Mouse (Mus musculus) monocyte, adult 5-6 weeks (primary cell): ENCODE measurements at regions not wholly inside any gene's neighbourhood (a gene's known extent, or its start where the extent isn't known, plus 50 kb on each side); places are given as distances from the start of the nearest gene placed in this dataset.
"Not testable (repeated sequence)": the region's sequence is repeated elsewhere in the genome, so short reads cannot be mapped to it uniquely, and the experiment has no call there.

Experiments
- ATAC-seq: fragments of 153-309, 156-312 bp; replicated peaks from 2 replicates; pipeline ENCODE4 v1.8.0; 2017; ENCODE audit warnings: mild to moderate bottlenecking; ENCODE audit not compliant: low TSS enrichment, insufficient number of reproducible peaks, severe bottlenecking, poor library complexity, low FRiP score

DNA sequence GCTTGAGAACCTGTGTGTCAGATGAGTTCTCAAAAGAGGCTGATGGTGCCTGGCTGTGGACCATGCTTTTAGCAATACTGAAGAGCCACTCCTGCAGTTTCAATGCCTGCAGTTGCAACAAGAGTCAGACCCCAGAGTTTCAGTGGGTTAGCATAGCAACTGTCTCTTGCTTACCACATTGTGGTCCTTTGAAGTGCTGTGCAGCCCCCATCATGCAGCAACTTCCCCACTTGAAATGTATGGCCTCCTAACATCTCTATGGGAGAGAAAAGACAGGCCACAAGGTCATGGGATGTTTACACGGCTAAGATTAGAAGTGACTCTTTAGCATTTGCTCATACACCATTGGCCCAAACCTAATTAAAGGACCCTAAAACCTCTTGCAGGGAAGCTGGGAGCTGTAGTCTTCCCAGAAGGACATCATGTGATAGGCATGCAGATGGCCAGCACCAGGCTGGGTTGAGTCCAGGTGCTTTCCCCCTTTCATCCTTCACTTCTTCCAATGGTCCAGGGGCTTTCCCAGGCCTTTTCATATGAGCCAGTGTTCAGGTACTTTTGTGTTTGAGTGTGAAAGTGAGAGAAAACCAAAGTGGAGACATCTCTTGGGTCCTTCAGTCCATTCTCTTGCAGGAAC is 1351.2 kb upstream of the A1bg start:
- no peak for ATAC-seq

GRCm38 (mm10) chr15:62272755-62273154 is 1349.9 kb upstream of the A1bg start:
- no peak for ATAC-seq

DNA sequence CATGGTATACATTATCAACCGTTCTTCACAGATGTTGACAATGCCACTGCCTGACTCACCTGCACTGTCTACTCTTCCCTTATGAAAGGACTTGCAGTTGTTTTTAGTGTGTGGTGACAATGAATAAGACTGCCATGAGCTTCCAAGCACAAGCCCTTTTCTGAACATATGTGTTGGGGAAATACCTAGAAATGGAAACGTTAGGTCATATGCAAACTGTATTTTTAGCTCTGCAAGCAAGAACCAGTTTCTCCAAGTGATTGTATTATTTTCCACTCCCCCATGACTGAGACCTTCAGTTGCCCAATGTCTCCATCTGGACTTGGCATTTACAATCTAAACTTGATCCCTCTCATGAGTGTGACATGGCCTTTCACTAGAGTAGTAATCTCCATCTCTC is 1348.6 kb upstream of the A1bg start:
- ATAC-seq = no peak

DNA sequence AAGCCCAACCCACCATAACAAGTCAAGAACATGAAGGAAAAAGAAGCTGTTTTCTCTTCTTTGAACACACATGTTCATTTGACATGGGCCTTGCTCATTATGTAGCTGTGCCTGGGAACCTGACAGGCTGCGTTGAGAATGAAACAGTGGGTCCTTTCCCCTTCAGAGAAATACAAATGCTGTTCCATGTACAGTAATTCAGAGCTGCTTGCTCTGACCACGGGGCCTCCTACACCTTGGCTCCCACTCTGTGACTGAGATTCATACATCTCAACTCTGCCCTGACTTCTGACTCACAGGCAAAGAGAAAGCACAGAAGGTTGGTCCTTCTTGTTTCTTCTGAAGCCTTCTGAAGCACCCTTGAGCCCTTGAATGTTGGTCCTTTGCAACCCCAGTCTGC is 1345.4 kb upstream of the A1bg start:
- ATAC-seq = no peak

GRCm38 (mm10) chr15:62267536-62267935 is 1344.7 kb upstream of the A1bg start:
- ATAC-seq = no peak

DNA sequence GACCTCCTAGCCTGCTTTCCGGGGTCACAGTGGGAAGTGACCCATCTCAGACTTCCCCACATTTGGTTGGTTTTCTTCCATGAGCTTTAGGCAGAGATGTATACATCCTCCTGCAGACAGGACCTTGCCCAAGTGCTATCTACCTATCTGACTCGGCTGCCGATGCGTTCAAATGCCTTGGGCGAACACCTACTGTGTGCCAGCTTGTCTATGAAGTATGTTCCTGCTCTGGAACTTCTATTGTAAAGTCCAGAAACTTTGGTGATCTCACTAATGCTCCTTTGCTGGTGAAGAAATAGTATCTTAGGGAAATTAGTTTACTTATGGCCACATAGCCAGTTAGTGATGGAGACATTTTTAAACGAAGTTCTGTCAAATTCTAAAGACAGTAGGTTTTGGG is 1343.2 kb upstream of the A1bg start:
- no peak for ATAC-seq

DNA sequence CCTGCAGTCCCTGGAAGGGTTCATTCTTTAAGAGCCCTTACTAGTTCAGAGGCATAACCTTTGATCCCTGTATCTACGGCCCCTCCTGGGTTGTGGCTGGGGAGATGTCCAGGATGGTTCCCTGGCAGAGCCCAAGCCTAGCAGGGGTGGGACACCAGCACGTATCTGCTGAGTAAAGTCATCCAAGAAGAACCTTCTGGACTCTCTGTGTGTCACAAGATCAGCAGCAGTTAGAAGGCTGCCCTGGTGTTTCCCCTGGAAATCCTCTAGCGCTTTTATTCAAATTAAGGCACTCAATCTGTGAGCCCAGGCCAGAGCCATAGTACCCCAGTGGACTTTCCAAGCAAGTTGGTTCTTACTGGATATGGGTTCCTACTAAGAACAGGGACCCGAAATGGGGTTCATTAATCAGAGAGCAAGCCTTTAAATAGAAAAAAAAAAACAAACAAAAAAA is 1342.7 kb upstream of the A1bg start:
- no peak for ATAC-seq

DNA sequence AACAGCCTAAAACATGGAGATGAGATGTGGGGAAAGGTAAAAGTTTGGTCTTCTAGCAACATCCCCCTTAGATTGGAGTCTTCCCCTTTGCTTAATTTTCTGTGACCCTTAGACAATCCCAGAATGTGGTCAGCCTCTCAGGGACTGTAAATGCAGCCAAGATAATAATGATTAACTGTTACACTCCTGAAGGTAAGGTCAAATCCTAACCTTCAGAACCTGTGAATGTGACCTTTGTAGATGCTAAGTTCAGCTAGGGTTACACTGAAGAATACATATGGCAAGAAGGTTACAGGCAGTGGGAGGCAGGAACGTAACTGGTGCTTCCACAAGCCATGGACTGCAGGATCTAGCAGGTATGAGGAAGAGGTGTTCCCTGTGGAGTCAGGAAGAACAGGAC is 1342.2 kb upstream of the A1bg start:
- ATAC-seq = no peak

GRCm38 (mm10) chr15:62264183-62264582 is 1341.4 kb upstream of the A1bg start:
- no peak for ATAC-seq

- ATAC-seq = no peak
Measured at GRCm38 (mm10) chr15:62262487-62262886, 1339.7 kb upstream of the A1bg start.

DNA sequence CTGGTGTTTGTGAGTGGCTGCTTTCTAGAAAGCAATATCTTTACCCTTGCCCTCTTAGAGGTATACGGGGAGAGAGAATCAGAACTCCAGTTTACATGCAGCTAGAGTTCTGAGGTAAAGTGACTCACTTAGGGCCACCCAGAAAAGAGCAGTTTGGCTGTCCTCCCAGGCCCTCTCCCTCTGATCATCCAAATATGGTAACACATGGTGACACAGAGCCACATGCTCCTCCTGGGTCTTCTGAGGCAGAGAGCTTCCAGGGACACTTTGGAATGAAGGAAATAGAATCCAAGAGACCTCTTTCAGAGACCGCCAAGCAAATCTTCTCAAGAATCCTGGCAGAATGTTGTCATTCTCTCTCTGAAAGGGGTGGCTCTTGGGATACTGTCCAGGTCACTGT is 1338.7 kb upstream of the A1bg start:
- no peak for ATAC-seq

DNA sequence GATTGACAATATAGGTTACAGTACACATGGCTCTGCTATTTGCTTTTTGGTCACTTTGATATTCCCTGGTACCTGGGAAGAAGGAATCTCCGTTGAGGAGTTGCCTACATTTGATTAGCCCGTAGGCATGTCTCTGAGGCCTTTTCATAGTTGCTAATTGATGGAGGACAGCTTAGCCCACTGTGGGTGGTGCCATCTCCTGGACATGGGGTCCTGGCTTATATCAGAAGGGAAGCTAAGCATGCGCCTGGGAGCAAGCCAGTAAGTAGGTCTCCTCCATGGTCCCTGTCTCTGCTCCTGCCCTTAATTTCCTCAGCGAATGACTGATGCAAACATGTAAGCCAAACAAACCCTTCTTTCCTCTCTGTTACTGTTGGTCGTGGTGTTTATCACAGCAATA is 1335.8 kb upstream of the A1bg start:
- no peak for ATAC-seq

- no peak for ATAC-seq
Measured at GRCm38 (mm10) chr15:62257955-62258354, 1335.1 kb upstream of the A1bg start.

DNA sequence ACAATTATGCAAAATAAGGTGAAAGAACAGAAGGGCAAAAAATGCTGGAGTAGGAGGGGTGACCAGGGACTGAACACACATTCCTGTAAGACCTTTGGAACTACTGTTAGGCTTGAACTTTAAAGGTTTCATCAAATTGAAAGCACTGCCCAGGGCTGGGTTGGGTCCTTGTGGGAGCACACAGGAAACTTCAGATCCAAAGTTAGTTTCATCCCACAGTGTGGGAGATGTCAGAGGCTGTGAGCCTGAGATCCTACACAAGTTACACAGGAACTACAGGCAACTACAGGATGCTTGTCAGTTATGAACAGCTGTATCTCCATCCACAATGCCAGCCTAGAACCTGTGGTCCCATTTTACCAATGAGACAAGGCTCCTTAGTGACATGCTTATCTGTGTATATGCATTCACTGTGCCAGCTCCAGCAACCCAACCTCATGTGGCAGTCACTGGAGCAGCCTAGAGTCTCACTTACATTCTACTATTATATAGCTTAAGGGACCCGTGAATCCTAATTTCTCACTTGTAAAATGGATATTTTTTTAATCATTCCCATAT is 1334.4 kb upstream of the A1bg start:
- no peak for ATAC-seq

DNA sequence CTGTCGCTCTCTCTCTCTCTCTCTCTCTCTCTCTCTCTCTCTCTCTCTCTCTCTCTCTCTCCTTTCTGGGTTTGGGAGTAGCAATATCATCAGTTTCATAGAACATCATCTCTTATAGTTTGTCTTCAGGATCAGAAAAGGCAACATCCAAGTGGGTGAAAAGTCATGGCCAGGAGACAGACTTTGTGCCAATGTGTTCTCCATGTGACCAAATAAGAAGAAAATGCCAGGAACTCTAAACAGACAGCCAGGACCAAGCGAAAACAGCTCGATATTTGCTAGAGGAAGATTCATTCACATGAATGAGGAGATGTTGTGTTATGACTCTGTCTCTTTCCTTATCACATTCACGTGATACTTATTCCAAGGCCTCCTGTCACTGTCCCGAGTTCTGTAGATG is 1332.8 kb upstream of the A1bg start:
- ATAC-seq = no peak

DNA sequence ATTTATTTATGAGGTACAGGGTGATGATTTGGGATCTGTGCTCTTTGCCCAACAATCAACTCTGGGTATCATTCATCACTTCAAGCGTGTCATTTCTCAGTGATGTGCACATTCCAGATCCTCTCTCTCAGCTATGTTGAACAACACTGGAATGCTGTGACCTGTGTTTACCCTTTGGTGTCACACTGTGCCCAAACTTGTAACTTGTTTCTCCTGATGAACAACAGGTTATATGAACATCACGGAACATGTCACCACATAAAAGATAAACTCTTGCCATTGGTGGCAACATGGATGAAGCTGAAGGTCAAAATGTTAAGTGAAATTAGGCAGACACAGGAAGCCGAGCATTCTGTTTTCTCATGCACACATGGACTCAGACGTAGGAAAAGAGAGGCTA is 1330.9 kb upstream of the A1bg start:
- no peak for ATAC-seq

DNA sequence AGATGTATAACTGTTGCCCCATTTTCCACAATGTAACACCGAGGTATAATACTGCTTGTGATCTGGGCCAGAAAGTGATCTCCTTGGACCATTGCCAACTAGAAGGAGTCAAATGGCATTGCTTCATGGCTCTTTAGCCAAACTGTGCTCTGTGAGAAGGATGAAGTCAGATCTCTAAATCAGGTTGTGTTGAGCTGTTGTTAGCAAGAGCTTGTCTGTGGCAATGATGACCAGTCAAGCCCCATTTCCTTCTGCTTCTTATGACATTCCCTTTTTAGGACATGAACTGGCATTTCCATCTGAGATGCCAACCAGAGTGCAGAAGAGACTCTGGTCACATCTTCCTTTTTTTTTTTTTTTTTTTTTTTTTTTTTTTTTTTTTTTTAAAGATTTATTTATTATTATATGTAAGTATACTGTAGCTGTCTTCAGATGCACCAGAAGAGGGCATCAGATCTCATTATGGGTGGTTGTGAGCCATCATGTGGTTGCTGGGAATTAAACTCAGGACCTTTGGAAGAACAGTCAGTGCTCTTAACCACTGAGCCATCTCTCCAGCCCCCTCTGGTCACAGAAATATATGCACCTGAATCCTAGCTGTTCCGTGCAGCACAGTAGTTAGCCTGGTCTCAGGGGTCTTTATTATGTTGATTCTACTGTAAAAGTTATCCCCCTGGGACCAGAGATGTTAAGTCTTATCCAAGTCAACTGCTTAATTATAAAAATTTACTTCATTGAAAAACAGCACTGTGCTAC is 1329.4 kb upstream of the A1bg start:
- ATAC-seq = not testable (repeated sequence)

DNA sequence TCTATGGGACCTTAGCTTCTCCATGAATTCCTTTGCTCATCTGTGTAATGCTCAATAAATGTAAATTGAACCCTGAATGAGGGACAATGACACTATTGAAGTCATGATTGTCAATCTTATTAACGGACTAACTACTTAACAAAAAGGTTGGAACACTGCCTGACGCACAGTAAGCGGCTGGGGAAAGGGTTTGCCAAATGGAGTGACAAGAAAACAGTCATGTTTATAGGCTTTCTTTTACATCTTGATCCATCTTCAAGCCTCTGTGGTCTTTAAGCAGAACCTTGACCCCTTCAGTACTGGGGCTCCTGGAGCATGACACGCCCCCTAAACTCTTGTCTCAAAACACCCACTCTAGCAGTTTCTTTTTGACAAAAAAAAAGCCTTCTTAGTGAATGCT is 1326.6 kb upstream of the A1bg start:
- ATAC-seq = no peak

DNA sequence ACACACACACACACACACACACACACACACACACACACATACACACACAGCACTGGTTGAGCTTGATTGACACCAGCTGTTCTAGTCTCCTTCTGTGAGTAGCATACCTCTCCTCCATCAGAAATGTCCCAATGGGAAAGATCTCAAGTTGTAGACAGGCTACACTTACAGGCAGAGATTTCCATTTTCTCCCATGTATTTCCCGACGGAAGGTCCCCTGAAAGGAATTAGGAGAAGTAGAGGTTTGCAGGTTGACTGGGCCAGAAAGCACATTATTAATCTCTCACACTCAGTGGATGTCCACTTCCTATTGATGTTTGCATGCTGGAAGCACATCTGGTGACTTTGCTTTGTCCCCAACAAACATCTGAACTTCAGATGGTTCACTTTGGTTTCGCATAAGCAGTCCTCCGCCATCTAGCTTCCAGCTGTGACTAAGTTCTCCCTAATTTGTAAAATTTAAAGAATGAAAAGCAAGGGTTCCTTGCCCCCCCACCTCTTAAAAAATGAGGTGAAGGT is 1323.8 kb upstream of the A1bg start:
- no peak for ATAC-seq

- ATAC-seq = no peak
Measured at GRCm38 (mm10) chr15:62245237-62245636, 1322.4 kb upstream of the A1bg start.
